Mouse (Mus musculus): ENCODE measurements around the gene Aco2.
A peak's percentile ranks its signal among the peaks of the same experiment; 100 is the strongest.

The Aco2 gene

GRCm38 (mm10) chr15:81920546-81921217 lies 48.6 kb downstream of the Aco2 start:
- no peak for DNase-seq (ENCODE audit: low spot score in 2 of 2)

- no peak for DNase-seq (ENCODE audit: low spot score in 2 of 2)
These were observed 49.1 kb downstream of the Aco2 start for GRCm38 (mm10) chr15:81921255-81921654.

- DNase-seq (ENCODE audit: low spot score in 2 of 2), result no peak
These were observed 52.8 kb downstream of the Aco2 start for GRCm38 (mm10) chr15:81924933-81925332.

GRCm38 (mm10) chr15:81925760-81926445 lies 53.8 kb downstream of the Aco2 start, which contains the start of gene Polr3h:
Gene Polr3h, minus strand, starts transcription at chr15:81926240.
- DNase-seq (ENCODE audit: low spot score in 2 of 2), result peak; percentile 90 to 95

GRCm38 (mm10) chr15:81926446-81926822 lies 54.3 kb downstream of the Aco2 start:
- DNase-seq (ENCODE audit: low spot score in 2 of 2), result no peak

DNA sequence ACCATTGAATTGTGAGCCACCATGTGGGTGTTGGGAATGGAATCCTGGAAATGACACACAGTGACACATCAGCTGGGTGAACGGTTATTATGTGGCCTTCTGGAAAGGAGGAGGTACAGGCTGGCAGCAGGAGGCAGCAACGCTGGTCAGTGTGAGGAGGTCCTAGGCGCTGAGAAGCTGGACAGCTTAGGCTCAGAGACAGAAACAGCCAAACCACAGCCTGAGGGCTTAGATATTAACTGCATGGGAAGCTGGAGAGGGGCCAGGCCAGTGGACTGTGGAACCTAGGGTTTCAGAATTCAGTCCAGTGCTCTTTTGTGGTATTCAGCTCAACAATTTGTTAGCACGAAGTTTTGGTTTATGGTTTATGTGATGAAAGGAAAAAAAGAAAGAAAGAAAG lies 55.6 kb downstream of the Aco2 start:
- no peak for DNase-seq (ENCODE audit: low spot score in 2 of 2)

DNA sequence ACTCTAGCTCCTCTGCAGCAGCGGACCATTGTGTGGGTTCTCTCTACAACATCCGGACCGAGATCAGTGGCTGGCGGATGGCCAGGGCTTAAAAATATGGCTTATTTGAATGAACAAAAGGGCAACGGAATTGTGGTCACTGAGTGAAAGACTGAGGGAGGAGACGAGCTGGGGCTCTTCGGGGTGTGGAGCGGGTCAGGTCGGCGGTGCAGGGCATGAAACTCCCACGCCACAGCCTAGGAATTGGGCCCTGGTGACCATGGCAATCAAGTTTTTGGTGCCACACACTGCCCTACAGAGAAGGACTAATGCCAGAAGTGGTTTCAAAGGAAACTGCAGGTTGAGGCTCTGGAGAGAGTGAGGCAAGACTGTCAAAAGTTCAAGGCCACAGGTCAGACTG lies 56.2 kb downstream of the Aco2 start:
- DNase-seq (ENCODE audit: low spot score in 2 of 2), result peak; percentile 26 to 40

GRCm38 (mm10) chr15:81932951-81933470 lies 60.9 kb downstream of the Aco2 start:
- DNase-seq (ENCODE audit: low spot score in 2 of 2), result peak in 1 of 2 experiments; percentile 50

- DNase-seq (ENCODE audit: low spot score in 2 of 2), result peak in 1 of 2 experiments; percentile 43
These were observed 61.9 kb downstream of the Aco2 start for GRCm38 (mm10) chr15:81933986-81934385.

DNA sequence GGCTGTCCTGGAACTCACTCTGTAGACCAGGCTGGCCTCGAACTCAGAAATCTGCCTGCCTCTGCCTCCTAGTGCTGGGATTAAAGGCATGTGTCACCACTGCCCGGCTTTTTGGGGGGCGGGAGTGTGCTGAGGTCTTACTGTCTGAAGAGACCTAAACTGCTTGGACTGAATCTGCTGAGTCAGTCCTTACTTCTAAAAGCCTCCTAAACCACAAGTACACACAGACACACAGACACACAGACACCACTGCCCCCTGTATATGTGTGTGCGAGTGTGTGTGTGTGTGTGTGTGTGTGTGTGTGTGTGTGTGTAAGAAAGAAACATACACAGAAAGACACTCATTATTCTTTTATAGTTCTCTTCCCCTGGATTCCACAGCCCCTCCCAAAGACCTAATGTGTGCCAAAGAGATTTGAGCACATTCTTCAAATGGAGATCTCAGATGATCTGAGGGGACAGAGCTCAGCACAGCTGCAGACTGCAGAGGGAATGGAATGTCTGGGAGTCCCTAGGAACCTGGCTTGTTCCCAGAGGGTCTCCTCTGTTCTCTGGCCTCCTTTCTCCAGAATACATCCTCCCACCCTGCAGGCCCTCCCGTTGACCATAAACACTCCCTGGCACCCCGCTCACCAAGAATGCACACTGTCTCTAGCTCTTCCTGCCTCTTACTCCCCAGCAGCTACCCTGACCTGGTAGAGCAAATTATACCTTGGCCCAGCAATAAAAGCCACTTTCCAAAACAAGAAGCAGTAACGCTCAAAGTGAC lies 63.9 kb downstream of the Aco2 start:
- DNase-seq (ENCODE audit: low spot score in 2 of 2), result no peak

DNA sequence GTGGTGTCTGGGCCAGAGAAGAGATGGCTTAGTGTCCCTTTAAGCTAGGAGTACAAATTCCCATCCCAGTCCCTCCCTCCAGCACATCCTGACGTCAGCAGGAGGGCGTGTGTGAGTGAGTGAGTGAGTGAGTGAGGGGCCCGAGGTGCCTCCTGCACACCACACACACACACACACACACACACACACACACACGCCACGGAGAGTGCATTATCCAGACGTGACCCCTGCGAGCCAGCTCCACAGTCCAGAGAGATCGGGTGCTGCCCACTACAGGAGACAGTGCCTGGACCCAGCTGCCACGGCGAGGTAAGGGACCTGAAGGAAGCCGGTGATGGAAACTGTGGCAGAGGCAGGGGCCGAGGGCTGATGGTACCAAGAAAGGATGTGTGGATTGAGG lies 64.6 kb downstream of the Aco2 start, which contains the start of gene Csdc2:
Gene Csdc2 (plus strand): TSS at position 81 of the 400 bp plus-strand sequence.
- no peak for DNase-seq (ENCODE audit: low spot score in 2 of 2)

DNA sequence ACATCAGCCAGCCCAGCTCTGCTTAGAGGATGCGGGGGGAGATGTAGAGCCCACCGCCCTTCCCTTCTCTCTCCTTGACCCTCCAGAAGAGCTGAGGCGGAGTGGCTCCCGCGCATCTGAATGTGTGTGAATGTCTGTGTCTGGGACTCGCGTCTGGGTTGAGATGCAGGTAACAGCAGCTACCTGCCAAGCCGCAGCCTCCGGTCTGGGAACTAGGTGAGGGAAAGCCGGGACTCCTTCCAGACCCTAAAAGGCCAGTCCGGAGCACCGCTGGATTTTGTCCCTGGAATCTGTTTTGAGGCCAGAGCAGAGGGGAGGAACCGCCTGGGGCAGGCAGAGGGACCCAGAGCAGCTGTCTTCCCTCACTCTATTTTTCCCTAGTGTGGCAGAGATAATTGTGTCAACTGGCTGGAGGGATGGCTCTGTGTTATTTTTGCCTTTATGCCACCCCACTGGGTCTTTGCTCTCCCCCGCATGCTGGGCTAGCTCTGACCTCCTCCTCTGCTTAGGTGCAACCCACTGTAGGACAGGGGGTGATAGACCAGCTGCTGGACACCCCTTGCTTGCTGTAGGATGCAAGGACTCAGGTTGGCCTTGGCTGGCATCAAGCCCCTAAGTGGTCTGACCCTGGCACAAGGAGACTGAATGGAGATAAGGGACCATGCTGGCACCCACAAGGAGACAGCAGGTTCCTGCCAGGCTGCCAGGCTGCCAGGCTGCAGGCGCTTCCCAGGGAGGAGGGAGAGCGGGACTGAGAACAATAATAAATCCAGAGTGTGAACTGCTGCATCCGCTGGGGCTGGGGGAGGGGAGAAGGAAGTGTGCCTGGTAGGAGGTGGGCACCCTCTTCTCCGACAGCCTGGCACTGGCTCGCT lies 65.2 kb downstream of the Aco2 start:
- DNase-seq (ENCODE audit: low spot score in 2 of 2), result no peak

GRCm38 (mm10) chr15:81938246-81938645 lies 66.1 kb downstream of the Aco2 start:
- peak in 1 of 2 experiments; percentile 28 for DNase-seq (ENCODE audit: low spot score in 2 of 2)

- DNase-seq (ENCODE audit: low spot score in 2 of 2), result no peak
These were observed 67.1 kb downstream of the Aco2 start for GRCm38 (mm10) chr15:81939157-81939715.

GRCm38 (mm10) chr15:81939774-81940173 lies 67.7 kb downstream of the Aco2 start:
- DNase-seq (ENCODE audit: low spot score in 2 of 2), result no peak

DNA sequence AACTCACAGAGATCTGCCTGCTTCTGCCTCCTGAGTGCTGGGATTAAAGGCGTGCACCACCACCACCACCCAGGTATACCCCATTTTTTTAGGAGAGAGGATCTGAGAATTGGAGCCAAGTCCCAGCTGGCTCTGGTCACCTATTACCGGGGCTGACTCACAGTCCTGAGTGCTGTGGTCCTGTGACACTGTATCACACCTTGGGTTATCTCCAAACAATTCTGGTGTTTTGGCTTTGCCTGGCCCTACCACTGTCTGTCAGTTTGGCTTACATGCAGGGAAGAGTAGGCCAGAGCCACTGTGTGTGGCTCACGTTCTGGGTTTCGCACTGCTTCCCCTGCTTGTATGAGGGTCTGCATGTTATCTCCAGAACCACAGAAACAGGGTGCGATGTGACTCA lies 68.1 kb downstream of the Aco2 start:
- no peak for DNase-seq (ENCODE audit: low spot score in 2 of 2)

DNA sequence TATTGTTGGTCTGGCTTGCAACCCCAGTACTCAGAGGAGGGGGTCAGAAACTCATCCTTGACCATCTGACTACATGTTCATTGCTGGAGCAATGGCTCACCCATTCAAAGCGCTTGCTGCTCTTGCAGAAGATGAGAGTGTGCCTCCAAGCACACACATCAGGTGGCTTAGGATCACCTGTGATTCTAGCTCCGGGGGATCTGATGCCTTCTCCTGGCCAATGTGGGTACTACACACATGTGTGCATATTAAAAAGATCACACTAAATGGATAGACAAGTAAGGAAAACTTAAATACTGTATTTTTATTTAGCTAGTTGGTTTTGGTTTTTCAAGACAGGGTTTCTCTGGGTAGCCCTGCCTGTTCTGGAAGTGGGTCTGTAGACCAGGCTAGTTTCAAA lies 68.9 kb downstream of the Aco2 start:
- no peak for DNase-seq (ENCODE audit: low spot score in 2 of 2)

DNA sequence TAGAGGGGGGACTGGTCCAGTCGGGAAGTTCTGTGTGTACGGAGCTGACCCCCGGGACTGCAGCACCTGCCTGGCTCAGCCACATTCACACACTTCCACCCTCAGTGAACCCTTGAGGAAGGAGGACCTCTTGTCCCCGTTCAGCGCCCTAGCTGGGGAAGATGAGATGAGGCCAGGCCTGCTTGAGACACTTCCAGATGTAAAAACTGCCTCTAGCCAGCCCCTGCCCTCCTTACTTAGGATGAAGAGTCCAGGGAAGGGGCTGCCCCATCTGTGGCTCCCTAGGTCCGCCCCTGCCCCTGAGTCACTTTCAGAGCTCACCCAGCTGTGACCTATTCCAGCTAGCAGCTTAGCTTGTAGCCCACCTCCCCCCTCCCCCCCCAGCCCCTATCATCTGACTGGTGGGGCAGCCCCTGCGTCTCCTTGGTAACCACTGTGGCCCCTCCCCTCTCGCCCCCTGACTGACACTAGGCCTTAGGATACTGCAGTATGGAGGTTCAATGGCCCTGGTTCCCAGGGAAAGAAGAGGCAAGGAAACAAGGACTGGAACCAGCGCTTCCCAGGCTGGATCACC lies 71.2 kb downstream of the Aco2 start:
- no peak for DNase-seq (ENCODE audit: low spot score in 2 of 2)

DNA sequence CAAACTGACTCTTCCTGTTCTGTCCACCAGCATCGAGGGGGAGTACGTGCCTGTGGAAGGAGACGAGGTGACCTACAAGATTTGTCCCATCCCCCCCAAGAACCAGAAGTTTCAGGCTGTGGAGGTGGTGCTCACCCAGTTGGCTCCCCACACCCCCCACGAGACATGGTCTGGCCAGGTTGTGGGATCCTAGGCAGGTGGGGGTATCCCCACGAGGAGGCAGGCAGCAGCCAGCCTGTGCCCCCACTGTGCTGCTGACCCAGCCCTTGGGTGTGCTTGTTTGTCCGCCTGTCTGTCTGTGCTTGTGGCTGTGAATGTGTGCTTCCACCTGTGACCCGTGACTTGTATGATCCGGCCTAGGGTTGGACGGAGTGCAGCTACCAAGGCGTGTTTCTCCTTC lies 77.0 kb downstream of the Aco2 start:
- no peak for DNase-seq (ENCODE audit: low spot score in 2 of 2)

- no peak for DNase-seq (ENCODE audit: low spot score in 2 of 2)
These were observed 77.5 kb downstream of the Aco2 start for GRCm38 (mm10) chr15:81949476-81950131.

Measured in natural killer cell, adult 2 months (primary cell).